Mouse (Mus musculus): ENCODE results near the gene Adcy5.
A peak's percentile ranks its signal among the peaks of the same experiment; 100 is the strongest.

GRCm38 (mm10) chr16:35297786-35298185 is 143.1 kb downstream of the Adcy5 start:
- TF ChIP-seq EP300 (IDR thresholded peaks at IDR 0.05; ENCODE audit: low read depth) = 0 out of 2 replicates have a peak, but pooled peaks have one; percentile 39
- no peak for TF ChIP-seq CTCF (IDR thresholded peaks at IDR 0.05; ENCODE audit: low read depth)

All from heart, postnatal 0 days (tissue).